Mouse (Mus musculus) lung, adult 2 months (tissue): ENCODE data around the gene Gjb4.

ENCODE experiments used
- CTCF ChIP-seq: fragments of 200-500 bp; IDR thresholded peaks from 2 replicates; pipeline ENCODE4 v1.5.1; 2011; ENCODE audit warnings: mild to moderate bottlenecking, low read length, control low read depth; ENCODE audit not compliant: insufficient read depth
- POLR2A ChIP-seq: fragments of 200-500 bp; IDR thresholded peaks from 2 replicates; pipeline ENCODE4 v1.6.1; 2011; ENCODE audit warnings: low read depth, mild to moderate bottlenecking, control low read depth, low read length, borderline replicate concordance; ENCODE audit errors: extremely low read depth

DNA sequence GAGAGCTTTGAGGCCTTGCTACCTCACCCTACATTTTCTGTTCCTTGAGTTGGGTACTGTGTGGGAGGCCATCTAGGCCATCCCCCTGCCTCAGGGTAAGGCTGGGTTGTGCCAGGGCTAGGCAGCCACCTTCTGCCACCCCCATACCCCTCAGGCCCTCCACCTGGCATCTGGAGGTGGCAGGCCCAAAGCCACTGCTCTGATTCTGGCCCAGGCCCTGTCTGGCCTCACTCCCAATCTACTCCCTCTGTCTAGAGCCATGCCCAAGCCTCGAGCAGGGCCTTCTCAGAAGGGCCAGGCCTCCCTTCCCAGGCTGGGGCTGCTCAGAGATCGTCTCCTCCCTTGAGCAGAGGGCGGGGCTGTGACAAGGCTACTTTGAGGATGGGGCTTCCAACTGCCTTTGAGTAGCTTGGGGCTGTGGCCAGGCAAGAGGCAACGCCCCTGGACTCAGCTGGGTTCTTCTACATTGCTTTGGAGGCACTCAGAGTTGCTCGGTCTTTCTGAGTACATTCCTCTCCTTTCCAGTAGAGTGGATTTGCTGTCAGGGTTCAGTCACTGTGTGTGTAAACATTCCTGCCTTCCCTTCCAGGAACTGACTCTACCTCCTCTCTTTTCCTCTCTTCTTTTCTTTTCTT lies 18.9 kb downstream of the Gjb4 start:
- TF ChIP-seq CTCF = no peak
- TF ChIP-seq POLR2A = no peak
